Mouse (Mus musculus): ENCODE data around the gene Cnksr3.

Gene Cnksr3

GRCm38 (mm10) chr10:7211696-7212482 lies at the start of gene Cnksr3:
Gene Cnksr3, minus strand, starts transcription at chr10:7212237.
- peak; percentile 97 for DNase-seq (ENCODE audit: low spot score)

GRCm38 (mm10) chr10:7260166-7261108 lies 48.4 kb upstream of the Cnksr3 start:
- DNase-seq (ENCODE audit: low spot score) = no peak

GRCm38 (mm10) chr10:7258607-7259006 lies 46.6 kb upstream of the Cnksr3 start:
- no peak for DNase-seq (ENCODE audit: low spot score)

GRCm38 (mm10) chr10:7250455-7250854 lies 38.4 kb upstream of the Cnksr3 start:
- DNase-seq (ENCODE audit: low spot score) = no peak

GRCm38 (mm10) chr10:7234601-7235000 lies 22.6 kb upstream of the Cnksr3 start:
- DNase-seq (ENCODE audit: low spot score) = no peak

- no peak for DNase-seq (ENCODE audit: low spot score)
These were observed 5.6 kb upstream of the Cnksr3 start for GRCm38 (mm10) chr10:7217551-7218127.

GRCm38 (mm10) chr10:7214718-7215117 lies 2.7 kb upstream of the Cnksr3 start:
- no peak for DNase-seq (ENCODE audit: low spot score)

- DNase-seq (ENCODE audit: low spot score) = no peak
These were observed 1.1 kb upstream of the Cnksr3 start for GRCm38 (mm10) chr10:7213066-7213630.

GRCm38 (mm10) chr10:7212537-7212936 lies 500 bp upstream of the Cnksr3 start:
- DNase-seq (ENCODE audit: low spot score) = no peak

- DNase-seq (ENCODE audit: low spot score) = peak; percentile 70
These were observed 894 bp downstream of the Cnksr3 start for GRCm38 (mm10) chr10:7210991-7211695.

- DNase-seq (ENCODE audit: low spot score) = no peak
These were observed 2.2 kb downstream of the Cnksr3 start for GRCm38 (mm10) chr10:7209691-7210455.

GRCm38 (mm10) chr10:7208859-7209441 lies 3.1 kb downstream of the Cnksr3 start:
- no peak for DNase-seq (ENCODE audit: low spot score)

- DNase-seq (ENCODE audit: low spot score) = no peak
These were observed 4.7 kb downstream of the Cnksr3 start for GRCm38 (mm10) chr10:7207301-7207700.

- DNase-seq (ENCODE audit: low spot score) = no peak
These were observed 5.5 kb downstream of the Cnksr3 start for GRCm38 (mm10) chr10:7206571-7206970.

- DNase-seq (ENCODE audit: low spot score) = no peak
These were observed 6.5 kb downstream of the Cnksr3 start for GRCm38 (mm10) chr10:7205576-7205975.

GRCm38 (mm10) chr10:7204953-7205352 lies 7.1 kb downstream of the Cnksr3 start:
- no peak for DNase-seq (ENCODE audit: low spot score)

GRCm38 (mm10) chr10:7202576-7202975 lies 9.5 kb downstream of the Cnksr3 start:
- DNase-seq (ENCODE audit: low spot score) = no peak

- no peak for DNase-seq (ENCODE audit: low spot score)
These were observed 11.4 kb downstream of the Cnksr3 start for GRCm38 (mm10) chr10:7200665-7201064.

- no peak for DNase-seq (ENCODE audit: low spot score)
These were observed 13.8 kb downstream of the Cnksr3 start for GRCm38 (mm10) chr10:7198201-7198600.

- DNase-seq (ENCODE audit: low spot score) = no peak
These were observed 14.3 kb downstream of the Cnksr3 start for GRCm38 (mm10) chr10:7197733-7198132.

Data from urinary bladder, postnatal 25 days (tissue).